Mouse (Mus musculus) limb, embryonic 15.5 days (tissue): ENCODE measurements at regions not wholly inside any gene's neighbourhood (a gene's known extent, or its start where the extent isn't known, plus 50 kb on each side); places are given as distances from the start of the nearest gene placed in this dataset.
A peak's percentile ranks its signal among the peaks of the same experiment; 100 is the strongest.

Experiments used
- ATAC-seq: fragments of 200-750 bp; cut with Nextera tagmentation; 2 replicates; pipeline ENCODE4 v1.8.0; 2017; ENCODE audit warnings: low read depth, moderate TSS enrichment; ENCODE audit not compliant: insufficient number of reproducible peaks, low FRiP score, low TSS enrichment
- H3K27ac ChIP-seq: fragments of 300-500 bp; sonication (generic); 2 replicates; pipeline ENCODE4 v1.5.1; 2015; ENCODE audit warnings: moderate library complexity, mild to moderate bottlenecking, inconsistent platforms
- H3K27me3 ChIP-seq: fragments of 300-500 bp; sonication (generic); 2 replicates; pipeline ENCODE4 v1.6.1; 2015; ENCODE audit warnings: inconsistent platforms
- H3K36me3 ChIP-seq: fragments of 300-500 bp; sonication (generic); 2 replicates; pipeline ENCODE4 v1.6.1; 2015; ENCODE audit warnings: inconsistent platforms
- H3K4me1 ChIP-seq: fragments of 300-500 bp; sonication (generic); 2 replicates; pipeline ENCODE4 v1.6.1; 2015; ENCODE audit warnings: inconsistent platforms
- H3K4me2 ChIP-seq: fragments of 300-500 bp; sonication (generic); 2 replicates; pipeline ENCODE4 v1.6.1; 2015; ENCODE audit warnings: mild to moderate bottlenecking, inconsistent platforms
- H3K4me3 ChIP-seq: fragments of 300-500 bp; sonication (generic); 2 replicates; pipeline ENCODE4 v1.5.1; 2015; ENCODE audit warnings: mild to moderate bottlenecking, inconsistent platforms
- H3K9ac ChIP-seq: fragments of 300-500 bp; sonication (generic); 2 replicates; pipeline ENCODE4 v1.6.1; 2015; ENCODE audit warnings: inconsistent platforms
- H3K9me3 ChIP-seq: fragments of 300-500 bp; sonication (generic); 2 replicates; pipeline ENCODE4 v1.6.1; 2016; ENCODE audit warnings: inconsistent platforms
- WGBS: fragments of 180-500 bp; shearing (Covaris S2); methylation state at CpG from one replicate; pipeline ENCODE4 v1.1.7; 2015; 5-methylcytosine and 5-hydroxymethylcytosine counted together

DNA sequence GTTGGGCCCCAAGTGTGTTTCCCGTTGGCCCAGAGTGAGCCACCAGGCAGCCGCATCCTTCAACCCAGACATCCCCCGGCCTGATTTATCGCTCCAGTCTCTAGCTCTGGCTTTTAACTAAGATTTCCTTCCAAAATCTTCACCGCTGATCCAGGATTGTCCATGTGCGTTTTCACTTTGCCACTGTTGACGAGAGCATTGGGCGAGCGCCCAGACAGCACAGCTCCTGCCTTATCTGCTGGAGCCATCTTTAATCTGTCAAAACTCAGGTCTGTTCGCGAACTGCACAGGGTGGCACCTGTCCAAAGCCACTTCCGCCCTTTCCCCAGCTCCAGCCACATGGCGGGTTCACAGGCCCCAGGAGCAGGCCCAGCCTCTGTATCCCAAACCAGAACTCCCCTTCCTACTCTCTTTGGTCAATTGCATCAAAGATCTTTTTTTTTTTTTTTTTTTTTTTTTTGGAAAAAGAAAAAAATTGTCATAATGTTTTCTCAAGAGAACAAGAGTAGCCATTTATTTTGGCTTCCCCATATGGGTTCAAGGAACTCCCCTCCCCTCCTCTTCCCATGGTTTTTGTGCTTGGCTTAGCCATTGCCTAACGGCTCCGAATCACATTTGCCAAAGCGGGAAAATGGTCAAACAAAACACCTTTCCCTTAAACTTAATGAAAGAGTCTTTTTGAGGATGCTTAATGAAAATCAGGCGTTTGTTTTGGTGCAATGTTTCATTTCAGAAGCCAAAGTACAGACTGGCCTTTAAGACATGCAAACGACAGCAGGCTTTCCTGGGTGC lies 98.2 kb downstream of the Cyp26a1 start:
- no peak overlapping the region for H3K9ac ChIP-seq
- no peak for ATAC-seq
- 73% methylated on average over 18 of the region's 18 CpGs for WGBS
- no peaks in the 10 kb centered on the region for H3K9me3 ChIP-seq
- H3K4me3 ChIP-seq = no peak overlapping the region
- no peak overlapping the region for H3K27ac ChIP-seq
- H3K36me3 ChIP-seq = no peaks in the 10 kb centered on the region
- H3K27me3 ChIP-seq = no peaks in the 10 kb centered on the region
- no peak overlapping the region for H3K4me2 ChIP-seq
- 0 out of 2 replicates have a peak, but pooled peaks cover 4% of the 10 kb centered on the region for H3K4me1 ChIP-seq

DNA sequence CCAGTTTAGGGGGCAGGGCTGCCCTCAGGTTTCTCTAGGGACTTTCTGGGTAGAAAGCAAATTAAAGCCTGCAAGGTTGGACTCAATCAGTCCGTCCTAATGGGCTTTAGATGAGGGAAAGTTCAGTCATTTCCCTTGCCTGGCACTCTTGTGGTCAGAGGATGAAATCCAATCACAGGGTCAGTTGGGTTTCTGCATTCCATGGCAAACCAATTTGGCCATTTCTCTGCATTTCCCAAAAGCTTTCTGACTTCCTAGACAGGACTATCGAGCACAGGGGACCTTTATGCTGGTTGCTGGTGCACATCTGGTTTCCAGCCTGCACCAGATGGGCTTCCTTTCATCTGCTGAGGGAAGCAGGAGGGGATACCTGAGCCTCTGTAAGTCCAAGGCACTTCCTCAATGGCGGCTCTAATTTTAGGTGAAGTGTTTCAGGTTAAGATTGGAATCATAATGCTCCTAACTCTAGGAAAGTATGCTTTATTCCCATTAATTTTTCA lies 102.6 kb downstream of the Cyp26a1 start:
- no peak for ATAC-seq
- H3K4me2 ChIP-seq = no peak overlapping the region
- WGBS = 22% methylated on average over 3 of the region's 3 CpGs

DNA sequence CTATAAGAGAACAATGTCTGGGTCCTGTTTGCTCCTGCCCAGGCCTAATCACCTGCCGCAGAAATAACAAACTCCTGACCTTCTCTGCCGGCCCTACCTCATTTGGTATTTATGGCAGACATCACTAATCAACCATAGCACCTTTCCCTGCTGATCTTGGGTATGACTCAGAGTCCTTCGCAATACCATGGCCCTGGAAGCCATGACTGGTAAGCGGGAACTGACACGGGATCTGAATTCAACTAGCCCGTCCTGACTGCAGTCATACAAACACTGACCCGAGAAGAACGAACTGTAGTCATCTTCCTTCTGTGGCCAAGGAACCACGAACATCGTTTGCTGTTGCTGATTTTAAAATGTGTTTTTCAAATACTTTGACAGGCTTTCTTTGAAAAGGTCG lies 112.1 kb downstream of the Cyp26a1 start:
- WGBS = 79% methylated on average over 11 of the region's 11 CpGs
- Histone ChIP-seq H3K4me3 (no peak overlapping the region), H3K27ac (no peak overlapping the region), H3K4me1 (peaks cover 10% of the 10 kb centered on the region; the same call in 1 of the 2 replicates), H3K36me3 (no peaks in the 10 kb centered on the region), H3K27me3 (no peaks in the 10 kb centered on the region), H3K4me2 (no peak overlapping the region), H3K9me3 (no peaks in the 10 kb centered on the region), H3K9ac (no peak overlapping the region)
- no peak for ATAC-seq

More for the DNA sequence above, 102.6 kb downstream of the Cyp26a1 start:
- H3K36me3 ChIP-seq = no peaks in the 10 kb centered on the region
- H3K9me3 ChIP-seq = no peaks in the 10 kb centered on the region
- no peak overlapping the region for H3K9ac ChIP-seq
- no peaks in the 10 kb centered on the region for H3K27me3 ChIP-seq
- no peaks in the 10 kb centered on the region for H3K4me1 ChIP-seq
- no peak overlapping the region for H3K4me3 ChIP-seq
- H3K27ac ChIP-seq = no peak overlapping the region

DNA sequence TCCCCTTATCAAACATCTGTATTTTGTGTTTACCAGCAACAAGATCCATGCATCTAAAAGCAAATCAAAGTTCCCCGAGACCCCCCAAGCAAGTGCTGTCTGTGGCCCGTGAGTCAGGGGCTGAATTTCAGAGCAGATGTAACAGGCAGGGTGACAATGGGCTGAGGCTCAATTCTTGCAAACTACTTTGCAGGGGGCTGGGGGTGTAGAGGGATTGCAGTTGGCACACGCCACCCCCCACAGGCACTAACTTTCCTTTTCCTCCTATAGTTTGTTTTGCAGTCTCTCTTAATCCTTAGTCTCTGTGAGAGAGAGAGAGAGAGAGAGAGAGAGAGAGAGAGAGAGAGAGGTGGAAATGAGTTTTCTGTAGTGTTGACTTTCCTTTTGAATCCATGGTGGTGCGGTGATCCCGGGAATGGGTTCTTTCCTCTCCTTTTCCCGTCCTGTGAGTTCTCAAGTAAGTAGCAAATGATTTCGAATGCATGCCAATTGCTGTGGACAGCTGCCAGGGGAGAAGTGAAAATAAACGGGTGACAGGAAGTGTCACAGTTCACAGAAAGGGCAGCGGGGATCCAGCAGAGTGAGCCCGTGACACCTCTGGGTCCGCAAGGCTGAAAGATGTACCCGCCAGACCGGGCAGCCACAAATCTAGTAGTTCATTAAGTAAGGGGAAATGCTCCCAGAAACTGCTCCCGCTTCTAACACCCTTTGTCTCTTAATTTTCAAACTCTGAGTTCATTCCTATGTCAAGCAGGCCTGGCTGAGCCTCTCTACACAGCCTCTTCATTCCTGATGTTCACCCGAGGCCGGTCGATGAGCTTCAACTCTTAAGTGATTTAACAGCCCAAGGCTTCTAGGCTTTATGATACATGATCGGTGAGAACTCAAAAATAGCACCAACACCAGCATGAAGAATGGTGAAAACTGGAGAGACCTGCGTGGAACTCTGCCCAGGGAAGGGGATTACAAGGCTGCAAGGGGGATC lies 116.8 kb downstream of the Cyp26a1 start:
- H3K27ac ChIP-seq = no peak overlapping the region
- WGBS = 16% methylated on average over 19 of the region's 19 CpGs
- ATAC-seq = no peak

DNA sequence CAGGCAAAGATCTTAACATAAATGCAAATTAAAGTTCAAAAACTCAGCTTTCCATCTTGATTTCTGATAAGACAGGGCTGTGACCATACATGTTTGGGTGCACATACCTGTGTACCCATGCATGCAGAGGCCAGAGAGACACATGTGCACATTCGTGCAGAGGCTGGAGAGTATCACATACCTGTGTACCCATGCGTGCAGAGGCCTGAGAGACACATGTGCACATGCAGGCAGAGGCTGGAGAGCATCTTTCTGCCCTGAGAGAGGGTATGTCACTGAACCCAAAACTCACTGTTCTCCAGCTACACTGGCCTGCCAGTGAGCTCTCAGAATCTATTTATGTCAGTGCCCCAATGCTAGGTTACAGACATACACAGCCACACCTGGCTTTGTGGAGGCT lies 118.0 kb downstream of the Cyp26a1 start:
- no peak overlapping the region for H3K4me3 ChIP-seq
- no peaks in the 10 kb centered on the region for H3K36me3 ChIP-seq
- peaks cover 11% of the 10 kb centered on the region; the same call in 1 of the 2 replicates for H3K4me1 ChIP-seq
- no peak overlapping the region for H3K9ac ChIP-seq
- no peak overlapping the region for H3K4me2 ChIP-seq
- no peaks in the 10 kb centered on the region for H3K9me3 ChIP-seq
- H3K27me3 ChIP-seq = no peaks in the 10 kb centered on the region
- ATAC-seq = no peak
- WGBS = 85% methylated on average over 2 of the region's 2 CpGs
- no peak overlapping the region for H3K27ac ChIP-seq

More for the DNA sequence above, 116.8 kb downstream of the Cyp26a1 start:
- Histone ChIP-seq H3K27me3 (no peaks in the 10 kb centered on the region), H3K4me3 (no peak overlapping the region), H3K36me3 (no peaks in the 10 kb centered on the region), H3K4me1 (peaks cover 11% of the 10 kb centered on the region; the same call in 1 of the 2 replicates), H3K9me3 (no peaks in the 10 kb centered on the region), H3K4me2 (peak overlapping the region; percentile 29), H3K9ac (no peak overlapping the region)

DNA sequence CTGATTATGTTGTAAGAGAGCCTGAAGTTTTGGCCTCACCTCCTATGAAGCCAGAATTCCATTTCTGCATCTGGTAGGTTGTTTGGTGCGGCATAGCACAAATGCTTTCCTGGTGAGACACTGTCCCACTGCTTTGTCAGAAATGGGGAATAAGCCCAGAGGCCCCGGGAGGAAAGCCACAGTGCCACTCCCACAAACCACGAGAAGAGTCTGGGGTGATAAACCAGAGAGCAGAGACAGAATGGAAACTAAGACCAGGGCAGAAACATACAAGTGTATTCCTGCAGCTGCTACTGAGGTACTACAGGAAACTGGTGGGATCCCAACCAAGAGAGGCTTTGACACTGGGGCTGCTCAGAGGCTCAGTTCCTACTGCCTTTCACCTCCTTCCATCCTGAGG lies 123.6 kb downstream of the Cyp26a1 start:
- 23% methylated on average over 3 of the region's 3 CpGs for WGBS
- Histone ChIP-seq H3K36me3 (no peaks in the 10 kb centered on the region), H3K4me3 (no peak overlapping the region), H3K9ac (no peak overlapping the region), H3K27me3 (no peaks in the 10 kb centered on the region), H3K27ac (peak overlapping the region; percentile 67), H3K9me3 (no peaks in the 10 kb centered on the region), H3K4me2 (no peak overlapping the region), H3K4me1 (0 out of 2 replicates have a peak, but pooled peaks cover 2% of the 10 kb centered on the region)
- ATAC-seq = no peak

DNA sequence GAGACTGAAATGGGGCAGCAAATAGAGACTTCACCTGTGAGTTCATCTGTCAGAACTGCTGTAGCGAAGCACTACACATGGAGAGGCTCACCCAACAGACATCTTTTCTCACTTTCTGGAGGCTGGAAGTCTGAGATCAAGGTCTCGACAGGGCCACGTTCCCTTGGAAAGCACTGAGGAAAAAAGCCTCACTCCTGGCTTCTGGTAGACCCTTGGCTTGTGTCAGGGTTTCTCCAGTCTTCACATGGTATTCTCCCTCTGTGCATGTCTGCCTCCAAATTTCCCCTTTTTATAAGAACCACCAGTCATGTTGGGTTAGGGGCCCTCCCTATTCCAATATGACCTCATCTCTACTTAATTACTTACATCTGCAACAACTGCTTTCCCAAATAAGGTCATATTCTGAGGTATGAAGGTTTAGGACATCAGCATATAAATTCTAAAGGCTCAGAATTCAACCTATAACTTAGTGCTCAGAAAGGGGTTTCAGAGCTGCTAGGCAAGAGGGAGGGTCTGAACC lies 124.1 kb downstream of the Cyp26a1 start:
- Histone ChIP-seq H3K4me2 (no peak overlapping the region), H3K9me3 (no peaks in the 10 kb centered on the region), H3K9ac (no peak overlapping the region), H3K27ac (peak overlapping the region; percentile 67), H3K27me3 (no peaks in the 10 kb centered on the region), H3K4me3 (no peak overlapping the region), H3K36me3 (no peaks in the 10 kb centered on the region), H3K4me1 (0 out of 2 replicates have a peak, but pooled peaks cover 2% of the 10 kb centered on the region)
- WGBS = 64% methylated on average over 3 of the region's 3 CpGs
- no peak for ATAC-seq

DNA sequence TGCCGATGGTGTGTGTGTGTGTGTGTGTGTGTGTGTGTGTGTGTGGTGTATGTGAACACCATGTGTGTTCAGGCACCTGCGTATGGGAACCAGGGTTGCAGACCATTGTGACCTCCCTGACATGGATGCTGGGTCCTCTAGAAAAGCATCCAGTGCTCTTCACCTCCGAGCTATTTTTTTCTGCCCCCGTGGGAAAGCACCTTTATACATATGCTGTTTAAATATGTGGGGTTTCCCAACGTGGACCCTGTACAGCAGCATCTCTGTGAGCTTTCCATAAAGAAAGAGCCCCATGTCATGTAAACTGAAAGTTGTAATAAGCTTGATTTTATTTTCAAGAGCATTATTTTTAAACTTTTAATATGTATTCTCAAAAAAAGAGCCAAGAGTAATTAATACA lies 126.6 kb downstream of the Cyp26a1 start:
- no peaks in the 10 kb centered on the region for H3K9me3 ChIP-seq
- H3K36me3 ChIP-seq = no peaks in the 10 kb centered on the region
- no peak overlapping the region for H3K27ac ChIP-seq
- H3K4me3 ChIP-seq = no peak overlapping the region
- WGBS = 80% methylated on average over 5 of the region's 5 CpGs
- ATAC-seq = no peak
- H3K9ac ChIP-seq = no peak overlapping the region
- H3K27me3 ChIP-seq = no peaks in the 10 kb centered on the region
- H3K4me2 ChIP-seq = no peak overlapping the region
- 0 out of 2 replicates have a peak, but pooled peaks cover 2% of the 10 kb centered on the region for H3K4me1 ChIP-seq

DNA sequence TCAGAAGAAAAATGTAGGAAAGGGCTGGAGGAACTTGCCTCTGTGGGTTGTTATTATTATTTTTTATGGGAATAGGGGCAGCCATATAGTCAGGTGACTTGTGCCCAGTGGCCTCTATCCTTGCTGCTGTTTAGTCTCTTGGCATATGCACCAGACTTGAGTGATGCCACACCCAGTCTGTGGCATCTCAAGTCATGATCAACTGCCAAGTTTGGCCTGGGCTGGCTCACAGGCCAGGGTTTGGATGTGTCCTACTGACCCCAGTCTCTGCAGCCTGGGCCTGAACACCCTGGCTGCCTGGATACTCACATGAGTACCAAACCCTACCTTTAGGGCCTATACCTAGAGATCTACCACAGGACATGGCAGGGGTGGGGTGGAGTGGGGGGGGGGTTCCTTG lies 133.8 kb downstream of the Cyp26a1 start:
- H3K4me3 ChIP-seq = no peak overlapping the region
- ATAC-seq = no peak
- H3K4me1 ChIP-seq = no peaks in the 10 kb centered on the region
- no peak overlapping the region for H3K4me2 ChIP-seq
- no peaks in the 10 kb centered on the region for H3K9me3 ChIP-seq
- no peak overlapping the region for H3K27ac ChIP-seq
- H3K36me3 ChIP-seq = no peaks in the 10 kb centered on the region
- no peaks in the 10 kb centered on the region for H3K27me3 ChIP-seq
- no peak overlapping the region for H3K9ac ChIP-seq

DNA sequence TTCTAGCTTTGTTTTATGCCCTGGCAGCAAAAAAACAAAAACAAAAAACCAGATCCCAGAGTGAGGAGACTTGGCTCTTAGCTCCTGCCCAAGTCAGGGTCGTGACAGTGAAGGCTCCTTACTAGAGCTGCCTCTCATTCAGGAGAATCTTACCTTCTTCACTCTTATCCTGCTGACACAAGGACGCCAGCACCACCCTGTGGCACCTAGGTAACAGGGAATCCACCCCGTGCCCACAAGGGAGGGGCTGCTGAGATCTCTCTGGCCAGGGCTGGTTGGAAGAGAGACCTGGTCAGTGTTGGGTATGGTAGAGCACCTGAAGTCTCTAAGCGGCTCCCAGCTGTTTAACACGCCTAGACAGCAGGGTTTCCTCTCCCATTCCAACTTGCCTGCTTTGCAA lies 139.3 kb downstream of the Cyp26a1 start:
- Histone ChIP-seq H3K4me3 (no peak overlapping the region), H3K27me3 (no peaks in the 10 kb centered on the region), H3K9me3 (no peaks in the 10 kb centered on the region), H3K4me1 (no peaks in the 10 kb centered on the region), H3K9ac (no peak overlapping the region), H3K27ac (no peak overlapping the region), H3K4me2 (no peak overlapping the region), H3K36me3 (no peaks in the 10 kb centered on the region)
- ATAC-seq = no peak
- WGBS = 46% methylated on average over 5 of the region's 5 CpGs
